23 mouse cellular contexts compared by ENCODE assay signal in genomic region chr17:3892826-3893225, GRCm38 (mm10).
A peak's percentile ranks its signal among the peaks of the same experiment; 100 is the strongest.
DNase-seq lines count a peak whose midpoint lies in the region.
"Had no signal": no experiment of that assay in that cellular context is flagged by ENCODE, and none has a peak within 500 bp of the region (broad histone marks: within the 10 kb centered on the region; RNA-seq: fewer than 3 reads in every experiment).

No protein-coding gene starts in this region.

- DNase-seq in layer of hippocampus, adult 11-12 months (ENCODE audit: low spot score): peak; percentile 39
- no peak for DNase-seq in layer of hippocampus, postnatal 14 days (ENCODE audit: low spot score in 2 of 2)
- DNase-seq in right cerebral cortex, adult 2 months (ENCODE audit: low spot score in 2 of 2): peak; percentile 36 to 49
- no peak for DNase-seq in right cerebral cortex, postnatal 14 days
- DNase-seq in left cerebral cortex, postnatal 25 days (ENCODE audit: low spot score in 2 of 2): peak; percentile 33 to 67
- DNase-seq in ovary, adult 18-20 months (ENCODE audit: low spot score): no peak
- no peak for DNase-seq in cerebellum, adult 9-11 months
- DNase-seq: adrenal gland, postnatal 14 days; cerebellum, adult 11-12 months; cerebellum, postnatal 10 days; gastrocnemius, postnatal 25 days; heart, adult 11 months; heart, postnatal 36 days; kidney, adult 8-10 months; kidney, postnatal 4 days; liver; lung, adult 2 months; lung, postnatal 10 days; midbrain, embryonic 14.5 days; retina, postnatal 1 day; spleen, adult 18-20 months; thymus, adult 2 months; thymus, postnatal 36 days had no signal

- intact Hi-C loops in left cerebral cortex, postnatal 25 days (cut with DNase I): no loop called here

Comparison
In these comparisons a context has a peak if more than half of its experiments do, and no peak if none do; other contexts are left out.
1. DNase-seq: peak in layer of hippocampus, adult 11-12 months (single experiment), right cerebral cortex, adult 2 months (2 of 2) and left cerebral cortex, postnatal 25 days (2 of 2); none in layer of hippocampus, postnatal 14 days (0 of 2), right cerebral cortex, postnatal 14 days (single experiment), ovary, adult 18-20 months (single experiment) and cerebellum, adult 9-11 months (single experiment).